Mouse (Mus musculus) heart, embryonic 13.5 days (tissue): ENCODE data around the gene Nfic. TPM values are rescaled to one million over a fixed set of nuclear protein-coding genes. Genes with fewer than 3 reads are reported as not detected.

Source experiments
- ATAC-seq: fragments of 200-750 bp; cut with Nextera tagmentation; 2 replicates; pipeline ENCODE4 v1.8.0; 2017; ENCODE audit warnings: moderate TSS enrichment; ENCODE audit not compliant: insufficient number of reproducible peaks, low FRiP score, low TSS enrichment; ENCODE audit errors: extremely low read depth
- H3K27ac ChIP-seq: fragments of 300-500 bp; sonication (generic); replicated peaks from 2 replicates; pipeline ENCODE4 v1.5.1; 2015; ENCODE audit warnings: moderate library complexity, mild to moderate bottlenecking, inconsistent platforms
- H3K27me3 ChIP-seq: fragments of 300-500 bp; sonication (generic); replicated peaks from 2 replicates; pipeline ENCODE4 v1.6.1; 2015; ENCODE audit warnings: mild to moderate bottlenecking, inconsistent platforms
- H3K36me3 ChIP-seq: fragments of 300-500 bp; sonication (generic); 2 replicates; pipeline ENCODE4 v1.6.1; 2015; ENCODE audit warnings: mild to moderate bottlenecking, inconsistent platforms
- H3K4me1 ChIP-seq: fragments of 300-500 bp; sonication (generic); 2 replicates; pipeline ENCODE4 v1.6.1; 2015; ENCODE audit warnings: inconsistent platforms
- H3K4me2 ChIP-seq: fragments of 300-500 bp; sonication (generic); 2 replicates; pipeline ENCODE4 v1.6.1; 2015; ENCODE audit warnings: inconsistent platforms, mild to moderate bottlenecking, moderate library complexity
- H3K4me3 ChIP-seq: fragments of 300-500 bp; sonication (generic); 2 replicates; pipeline ENCODE4 v1.5.1; 2015; ENCODE audit warnings: moderate library complexity, mild to moderate bottlenecking, inconsistent platforms
- H3K9ac ChIP-seq: fragments of 300-500 bp; sonication (generic); 2 replicates; pipeline ENCODE4 v1.6.1; 2015; ENCODE audit warnings: inconsistent platforms, mild to moderate bottlenecking, moderate library complexity
- H3K9me3 ChIP-seq: fragments of 300-500 bp; sonication (generic); 2 replicates; pipeline ENCODE4 v1.6.1; 2016; ENCODE audit warnings: inconsistent platforms
- WGBS: fragments of 180-500 bp; shearing (Covaris S2); methylation state at CpG from one replicate; pipeline ENCODE4 v1.1.7; 2015; ENCODE audit warnings: mixed read lengths; 5-methylcytosine and 5-hydroxymethylcytosine counted together
- polyA plus RNA-seq: library from polyadenylated mRNA; unstranded; fragments of >200 nt; fragmentation: Nextera tagmentation; extraction: Ambion mirVana; gene quantifications from 2 replicates; pipeline ENCODE4 v1.2.1, GENCODE M21; 2015

Gene Nfic
- polyA plus RNA-seq: 56.6 and 57.4 TPM in 2 replicates

- H3K27me3 ChIP-seq: peaks cover 100% of the 10 kb centered on the region
- H3K9ac ChIP-seq: no peak within 1 kb of the TSS
- no peak within 1 kb of the TSS for H3K4me3 ChIP-seq
- H3K27ac ChIP-seq: no peak within 1 kb of the TSS
- WGBS: 58% methylated on average over 28 of the region's 28 CpGs
- H3K36me3 ChIP-seq: no peaks in the 10 kb centered on the region
- no peaks in the 10 kb centered on the region for H3K9me3 ChIP-seq
- no peak within 1 kb of the TSS for H3K4me2 ChIP-seq
- peak; percentile 19; the same call in 1 of the 2 replicates for ATAC-seq
- peaks cover 9% of the 10 kb centered on the region for H3K4me1 ChIP-seq
Measured at GRCm38 (mm10) chr10:81455181-81455895, at the start of gene Nfic. Gene Nfic (minus strand): TSS chr10:81455635.

- peak overlapping the region; percentile 77 for H3K9ac ChIP-seq
- H3K9me3 ChIP-seq: no peaks in the 10 kb centered on the region
- peaks cover 13% of the 10 kb centered on the region for H3K27me3 ChIP-seq
- no peak overlapping the region for H3K27ac ChIP-seq
- 9% methylated on average over 36 of the region's 36 CpGs for WGBS
- H3K4me1 ChIP-seq: peaks cover 5% of the 10 kb centered on the region; the same call in 1 of the 2 replicates
- ATAC-seq: no peak
- no peaks in the 10 kb centered on the region for H3K36me3 ChIP-seq
- H3K4me2 ChIP-seq: peak overlapping the region; percentile 77
- peak overlapping the region; percentile 50 for H3K4me3 ChIP-seq
Measured at GRCm38 (mm10) chr10:81502658-81503057, 47.2 kb upstream of the Nfic start.

- WGBS: 72% methylated on average over 5 of the region's 5 CpGs
- H3K27ac ChIP-seq: no peak overlapping the region
- H3K4me2 ChIP-seq: no peak overlapping the region
Measured at GRCm38 (mm10) chr10:81501863-81502262, 46.4 kb upstream of the Nfic start.

GRCm38 (mm10) chr10:81500032-81500431 is 44.6 kb upstream of the Nfic start, which contains the start of gene S1pr4:
Gene S1pr4 (minus strand): TSS chr10:81500132.
- Histone ChIP-seq H3K4me1 (peaks cover 18% of the 10 kb centered on the region), H3K4me3 (no peak within 1 kb of the TSS), H3K36me3 (no peaks in the 10 kb centered on the region), H3K9ac (0 out of 2 replicates have a peak within 1 kb of the TSS, but pooled peaks have one; percentile 28), H3K9me3 (no peaks in the 10 kb centered on the region), H3K4me2 (no peak within 1 kb of the TSS), H3K27me3 (peaks cover 13% of the 10 kb centered on the region), H3K27ac (no peak within 1 kb of the TSS)
- no peak for ATAC-seq
- 67% methylated on average over 3 of the region's 3 CpGs for whole genome bisulfite sequencing

More at GRCm38 (mm10) chr10:81501863-81502262, 46.4 kb upstream of the Nfic start:
- Histone ChIP-seq H3K36me3 (no peaks in the 10 kb centered on the region), H3K4me3 (no peak overlapping the region), H3K27me3 (peaks cover 13% of the 10 kb centered on the region), H3K9me3 (no peaks in the 10 kb centered on the region), H3K9ac (no peak overlapping the region), H3K4me1 (peaks cover 10% of the 10 kb centered on the region; the same call in 1 of the 2 replicates)
- no peak for ATAC-seq

GRCm38 (mm10) chr10:81499250-81499901 is 43.9 kb upstream of the Nfic start:
- Histone ChIP-seq H3K4me1 (peaks cover 25% of the 10 kb centered on the region), H3K36me3 (no peaks in the 10 kb centered on the region), H3K27me3 (peaks cover 13% of the 10 kb centered on the region), H3K27ac (no peak overlapping the region), H3K4me3 (no peak overlapping the region), H3K9ac (0 out of 2 replicates have a peak overlapping the region, but pooled peaks have one; percentile 28), H3K4me2 (no peak overlapping the region), H3K9me3 (no peaks in the 10 kb centered on the region)
- ATAC-seq: no peak
- 67% methylated on average over 23 of the region's 23 CpGs for WGBS

- Histone ChIP-seq H3K4me3 (no peak overlapping the region), H3K9ac (0 out of 2 replicates have a peak overlapping the region, but pooled peaks have one; percentile 21), H3K4me2 (no peak overlapping the region), H3K27me3 (peaks cover 8% of the 10 kb centered on the region), H3K9me3 (no peaks in the 10 kb centered on the region), H3K36me3 (0 out of 2 replicates have a peak, but pooled peaks cover 4% of the 10 kb centered on the region), H3K27ac (no peak overlapping the region), H3K4me1 (peaks cover 30% of the 10 kb centered on the region)
- WGBS: 77% methylated on average over 38 of the region's 38 CpGs
- no peak for ATAC-seq
Measured at GRCm38 (mm10) chr10:81498316-81499249, 43.1 kb upstream of the Nfic start.

GRCm38 (mm10) chr10:81497401-81498270 is 42.2 kb upstream of the Nfic start:
- H3K9me3 ChIP-seq: no peaks in the 10 kb centered on the region
- H3K4me3 ChIP-seq: no peak overlapping the region
- H3K4me2 ChIP-seq: peak overlapping the region; percentile 65
- peaks cover 11% of the 10 kb centered on the region for H3K36me3 ChIP-seq
- 73% methylated on average over 17 of the region's 17 CpGs for WGBS
- ATAC-seq: no peak
- H3K27me3 ChIP-seq: no peaks in the 10 kb centered on the region
- peaks cover 26% of the 10 kb centered on the region for H3K4me1 ChIP-seq
- H3K27ac ChIP-seq: no peak overlapping the region
- no peak overlapping the region for H3K9ac ChIP-seq

- Histone ChIP-seq H3K4me1 (peaks cover 26% of the 10 kb centered on the region), H3K27ac (no peak overlapping the region), H3K4me2 (peak overlapping the region; percentile 65), H3K9ac (peak overlapping the region; percentile 74), H3K9me3 (no peaks in the 10 kb centered on the region), H3K27me3 (no peaks in the 10 kb centered on the region), H3K4me3 (peak overlapping the region; percentile 95), H3K36me3 (peaks cover 17% of the 10 kb centered on the region)
- 29% methylated on average over 4 of the region's 4 CpGs for WGBS
- ATAC-seq: no peak
Measured at GRCm38 (mm10) chr10:81496969-81497368, 41.5 kb upstream of the Nfic start.

GRCm38 (mm10) chr10:81496264-81496901 is 40.9 kb upstream of the Nfic start, which contains the start of gene Ncln:
Gene Ncln (minus strand): TSS chr10:81496392.
- peak within 1 kb of the TSS; percentile 95 for H3K4me3 ChIP-seq
- H3K9me3 ChIP-seq: no peaks in the 10 kb centered on the region
- H3K4me1 ChIP-seq: peaks cover 26% of the 10 kb centered on the region
- ATAC-seq: peak; percentile 93
- under 1% methylated on average over 45 of the region's 45 CpGs for WGBS
- no peaks in the 10 kb centered on the region for H3K27me3 ChIP-seq
- H3K27ac ChIP-seq: peak within 1 kb of the TSS; percentile 77
- H3K36me3 ChIP-seq: peaks cover 23% of the 10 kb centered on the region
- H3K9ac ChIP-seq: peak within 1 kb of the TSS; percentile 91
- peak within 1 kb of the TSS; percentile 96 for H3K4me2 ChIP-seq
